Mouse (Mus musculus) c-Kit-negative CD71-positive TER-119-positive erythroid progenitor cells, embryonic 14.5 days (primary cell): Measurements from ENCODE around the gene Ccnc.

Experiments
- DNase-seq: peaks from one replicate; pipeline ENCODE4 v3.0.0-alpha.2; 2013; ENCODE audit warnings: low read depth, low spot score

Ccnc gene

GRCm38 (mm10) chr4:21801620-21802019 is 74.1 kb downstream of the Ccnc start:
- DNase-seq: no peak

DNA sequence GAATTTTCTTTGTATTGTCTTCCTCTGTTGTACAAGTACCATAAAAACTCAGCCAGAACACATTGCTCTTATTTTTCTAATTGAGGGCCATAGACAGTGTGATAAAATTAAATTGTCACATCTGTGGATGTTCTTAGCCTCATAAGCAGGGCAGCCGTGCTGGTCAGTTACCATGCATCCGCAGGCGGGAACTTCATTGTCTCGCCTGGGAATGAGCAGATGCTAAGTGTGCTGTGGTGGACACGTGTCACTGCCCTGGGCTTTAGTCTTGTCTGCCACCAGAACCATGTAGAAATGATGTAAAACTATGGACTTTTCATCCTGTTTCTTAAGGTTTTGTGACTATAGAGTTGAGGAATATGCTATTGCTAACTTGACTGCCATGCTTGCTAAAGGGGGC is 79.7 kb downstream of the Ccnc start:
- DNase-seq: no peak
